Mouse (Mus musculus) kidney, embryonic 14.5 days (tissue): ENCODE results near the gene Pdcd1. TPM values are rescaled to one million over a fixed set of nuclear protein-coding genes. Genes with fewer than 3 reads are reported as not detected.
"Not testable (repeated sequence)": the region's sequence is repeated elsewhere in the genome, so short reads cannot be mapped to it uniquely, and the experiment has no call there.

Experiments used
- ATAC-seq: fragments of 200-750 bp; cut with Nextera tagmentation; 2 replicates; pipeline ENCODE4 v1.8.0; 2017; ENCODE audit warnings: moderate number of reproducible peaks, mild to moderate bottlenecking, moderate TSS enrichment, moderate library complexity; ENCODE audit not compliant: low FRiP score, low TSS enrichment
- H3K27ac ChIP-seq: fragments of 300-500 bp; sonication (generic); 2 replicates; pipeline ENCODE4 v1.5.1; 2014; ENCODE audit warnings: low read depth, mild to moderate bottlenecking, low read length, moderate library complexity, mixed read lengths
- H3K27me3 ChIP-seq: fragments of 300-500 bp; sonication (generic); 2 replicates; pipeline ENCODE4 v1.6.1; 2014; ENCODE audit warnings: mild to moderate bottlenecking, low read length; ENCODE audit not compliant: control insufficient read depth, insufficient read depth
- H3K36me3 ChIP-seq: fragments of 300-500 bp; sonication (generic); 2 replicates; pipeline ENCODE4 v1.6.1; 2014; ENCODE audit warnings: low read length, mixed read lengths; ENCODE audit not compliant: control insufficient read depth, insufficient read depth
- H3K4me1 ChIP-seq: fragments of 300-500 bp; sonication (generic); 2 replicates; pipeline ENCODE4 v1.6.1; 2014; ENCODE audit warnings: low read length, mixed read lengths; ENCODE audit not compliant: control insufficient read depth, insufficient read depth
- H3K4me2 ChIP-seq: fragments of 300-500 bp; sonication (generic); replicated peaks from 2 replicates; pipeline ENCODE4 v1.6.1; 2014; ENCODE audit warnings: low read depth, mild to moderate bottlenecking, low read length
- H3K4me3 ChIP-seq: fragments of 300-500 bp; sonication (generic); 2 replicates; pipeline ENCODE4 v1.5.1; 2014; ENCODE audit warnings: mild to moderate bottlenecking, low read length
- H3K9ac ChIP-seq: fragments of 300-500 bp; sonication (generic); 2 replicates; pipeline ENCODE4 v1.6.1; 2014; ENCODE audit warnings: low read depth, mild to moderate bottlenecking, low read length, moderate library complexity
- H3K9me3 ChIP-seq: fragments of 300-500 bp; sonication (generic); 2 replicates; pipeline ENCODE4 v1.6.1; 2016; ENCODE audit warnings: low read length; ENCODE audit not compliant: control insufficient read depth
- WGBS: fragments of 180-500 bp; shearing (Covaris S2); extraction: QIAGEN DNeasy Blood & Tissue Kit; methylation state at CpG from one replicate; pipeline ENCODE4 v1.1.7; 2014; 5-methylcytosine and 5-hydroxymethylcytosine counted together
- polyA plus RNA-seq: library from polyadenylated mRNA; unstranded; fragments of >200 nt; fragmentation: Nextera tagmentation; extraction: Ambion mirVana; gene quantifications from 2 replicates; pipeline ENCODE4 v1.2.1, GENCODE M21; 2014

The Pdcd1 gene
- polyA plus RNA-seq, 1 experiment from 2014 or later: not detected

DNA sequence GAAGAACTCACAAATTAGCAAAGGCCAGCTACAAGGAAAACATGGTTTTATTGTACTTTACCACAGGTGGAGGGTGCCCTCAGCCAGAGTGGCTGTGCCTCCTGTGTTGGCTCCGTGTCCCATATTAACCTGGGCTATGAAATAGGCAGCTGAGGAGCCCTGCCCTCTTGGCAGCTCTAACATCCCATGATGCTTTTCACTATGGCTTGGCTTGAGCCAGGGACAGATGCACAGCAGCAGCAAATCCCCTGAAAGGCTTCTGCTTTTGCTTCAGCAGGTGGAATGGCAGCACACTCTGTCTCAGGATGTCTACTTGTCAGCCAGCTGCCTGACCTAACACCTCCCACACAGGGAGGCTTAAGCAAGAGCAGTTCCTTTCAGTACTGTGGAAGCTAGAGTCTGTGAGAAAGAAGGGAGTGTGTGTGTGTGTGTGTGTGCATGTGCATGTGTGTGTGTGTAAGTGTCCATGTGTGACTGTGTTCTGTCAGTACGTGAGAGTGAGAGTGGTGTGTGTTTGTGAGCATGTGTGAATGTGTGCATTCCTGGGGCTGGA, 46.3 kb downstream of the Pdcd1 start:
- not testable (repeated sequence) for H3K4me3 ChIP-seq, H3K27me3 ChIP-seq, H3K27ac ChIP-seq, H3K4me1 ChIP-seq, H3K9me3 ChIP-seq, ATAC-seq, H3K9ac ChIP-seq, H3K4me2 ChIP-seq, H3K36me3 ChIP-seq
- WGBS: 67% methylated on average over 2 of the region's 2 CpGs

- no peak for ATAC-seq
- Histone ChIP-seq H3K4me3 (no peak overlapping the region), H3K27me3 (no peaks in the 10 kb centered on the region), H3K4me2 (no peak overlapping the region), H3K36me3 (no peaks in the 10 kb centered on the region), H3K4me1 (no peaks in the 10 kb centered on the region), H3K9ac (no peak overlapping the region), H3K27ac (no peak overlapping the region), H3K9me3 (no peaks in the 10 kb centered on the region)
- WGBS: 80% methylated on average over 2 of the region's 2 CpGs
These were observed 51.3 kb downstream of the Pdcd1 start for GRCm38 (mm10) chr1:94001023-94001422.

DNA sequence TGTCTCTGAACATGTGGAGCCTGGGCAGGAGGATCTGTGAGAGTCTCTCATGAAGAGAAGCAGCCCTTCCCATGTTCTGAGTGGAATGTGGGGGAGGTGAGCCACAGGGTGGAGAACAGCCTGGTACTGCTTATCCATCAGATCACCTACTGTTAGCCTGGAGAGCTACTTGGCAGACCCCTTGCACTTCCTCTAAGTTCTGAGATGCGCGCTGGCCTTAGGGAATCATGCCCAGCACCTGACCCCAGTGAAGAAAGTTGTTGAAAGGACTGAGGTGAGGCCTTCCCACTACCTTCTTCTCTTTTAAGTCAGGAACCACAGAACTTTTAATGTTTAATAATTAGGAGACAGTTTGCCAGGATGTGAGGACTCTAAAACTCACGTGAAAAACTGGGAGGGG, 60.9 kb downstream of the Pdcd1 start:
- H3K4me3 ChIP-seq, H3K9me3 ChIP-seq, H3K4me1 ChIP-seq, ATAC-seq, H3K27me3 ChIP-seq, H3K4me2 ChIP-seq, H3K36me3 ChIP-seq, H3K27ac ChIP-seq, H3K9ac ChIP-seq: not testable (repeated sequence)
- WGBS: 88% methylated on average over 3 of the region's 3 CpGs

GRCm38 (mm10) chr1:93991068-93991467, 61.3 kb downstream of the Pdcd1 start:
- not testable (repeated sequence) for H3K4me2 ChIP-seq, H3K9me3 ChIP-seq, H3K36me3 ChIP-seq, ATAC-seq, H3K9ac ChIP-seq, H3K27ac ChIP-seq, H3K27me3 ChIP-seq, H3K4me1 ChIP-seq, H3K4me3 ChIP-seq
- 74% methylated on average over 2 of the region's 2 CpGs for WGBS

DNA sequence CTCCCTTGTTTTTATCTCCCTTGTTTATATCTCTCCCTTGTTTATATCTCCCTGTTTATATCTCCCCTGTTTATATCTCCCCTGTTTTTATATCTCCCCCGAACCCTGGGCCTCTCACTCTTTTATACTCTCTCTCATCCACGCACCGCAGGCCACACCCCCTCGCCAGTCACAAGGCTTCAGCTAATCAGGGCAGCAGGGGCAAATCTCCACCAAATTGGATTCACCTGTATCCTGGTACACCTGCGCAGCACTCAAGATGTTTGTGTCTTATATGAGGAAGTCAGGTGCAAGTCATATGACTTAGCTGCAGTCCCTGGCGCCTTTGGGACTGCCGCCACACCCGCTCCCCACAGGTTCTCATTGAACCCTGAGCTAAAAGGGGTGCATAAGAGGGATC, 62.1 kb downstream of the Pdcd1 start, which contains the start of gene Gal3st2c:
Gene Gal3st2c, plus strand, starts transcription at position 301 of the 400 bp plus-strand sequence.
- H3K4me2 ChIP-seq, H3K27ac ChIP-seq, H3K4me3 ChIP-seq, H3K9me3 ChIP-seq, H3K36me3 ChIP-seq, H3K27me3 ChIP-seq, ATAC-seq, H3K9ac ChIP-seq, H3K4me1 ChIP-seq: not testable (repeated sequence)
- WGBS: 93% methylated on average over 7 of the region's 8 CpGs

- 77% methylated on average over 3 of the region's 3 CpGs for WGBS
- Histone ChIP-seq H3K9me3 (no peaks in the 10 kb centered on the region), H3K4me2 (no peak overlapping the region), H3K4me1 (no peaks in the 10 kb centered on the region), H3K9ac (no peak overlapping the region), H3K4me3 (no peak overlapping the region), H3K27ac (no peak overlapping the region), H3K36me3 (no peaks in the 10 kb centered on the region), H3K27me3 (no peaks in the 10 kb centered on the region)
- no peak for ATAC-seq
These were observed 63.6 kb downstream of the Pdcd1 start for GRCm38 (mm10) chr1:93988786-93989185.

Other genes with a start within 250 kb of the Pdcd1 start
- 10.7 and 18.5 TPM in 2 replicates for gene Ing5, start 248.6 kb downstream of the Pdcd1 start, polyA plus RNA-seq
- gene D2hgdh, start 227.6 kb downstream of the Pdcd1 start, polyA plus RNA-seq: 10.8 and 13.2 TPM in 2 replicates
- gene Gal3st2, start 191.2 kb downstream of the Pdcd1 start, polyA plus RNA-seq: not detected in 2 replicates
- not detected in 2 replicates for gene Gal3st2b, start 134.2 kb downstream of the Pdcd1 start, polyA plus RNA-seq
- not detected in 2 replicates for gene Gal3st2c, start 62.0 kb downstream of the Pdcd1 start, polyA plus RNA-seq
- gene Neu4, start 32.1 kb downstream of the Pdcd1 start, polyA plus RNA-seq: not detected in 2 replicates